Mouse (Mus musculus) spleen, adult 10 weeks (tissue): ENCODE data around the gene Srrm3. TPM values are rescaled to one million over a fixed set of nuclear protein-coding genes. Genes with fewer than 3 reads are reported as not detected.

Experiments used
- polyA plus RNA-seq: library from polyadenylated mRNA; stranded (reverse); fragments of 350-450 nt; fragmentation: Illumina TruSeq; extraction: RNeasy Lipid Tissue Mini Kit (QIAGEN cat#74804); gene quantifications from one replicate; pipeline ENCODE4 v1.2.3, GENCODE M21; 2015; ENCODE audit warnings: low replicate concordance; ENCODE audit not compliant: insufficient read depth

Srrm3 gene
- polyA plus RNA-seq, result not detected

GRCm38 (mm10) chr5:135806555-135807262 is at the start of gene Srrm3:
Gene Srrm3, plus strand, starts transcription at chr5:135806890.

GRCm38 (mm10) chr5:135777796-135778470 is 28.8 kb upstream of the Srrm3 start, which contains the start of gene Styxl1:
Gene Styxl1, minus strand, starts transcription at chr5:135778385.

GRCm38 (mm10) chr5:135778471-135779445 is 27.9 kb upstream of the Srrm3 start, which contains the start of gene Mdh2:
Gene Mdh2, plus strand, starts transcription at chr5:135778480.

GRCm38 (mm10) chr5:135887675-135888102 is 81.0 kb downstream of the Srrm3 start, which contains the start of gene Hspb1:
Gene Hspb1, plus strand, starts transcription at chr5:135887919.

Other genes starting within 250 kb of the Srrm3 start
- gene Ccl26, start 243.3 kb upstream of the Srrm3 start, polyA plus RNA-seq, result not detected
- gene Ccl24, start 233.8 kb upstream of the Srrm3 start, polyA plus RNA-seq, result 6.6 TPM
- 10.8 TPM for gene Rhbdd2, start 174.3 kb upstream of the Srrm3 start, polyA plus RNA-seq
- 21.5 TPM for gene Por, start 136.9 kb upstream of the Srrm3 start, polyA plus RNA-seq
- gene Tmem120a, start 62.4 kb upstream of the Srrm3 start, polyA plus RNA-seq, result 8.9 TPM
- gene Styxl1, start 28.5 kb upstream of the Srrm3 start, polyA plus RNA-seq, result 0.43 TPM
- 139 TPM for gene Mdh2, start 28.4 kb upstream of the Srrm3 start, polyA plus RNA-seq
- gene Hspb1, start 81.0 kb downstream of the Srrm3 start, polyA plus RNA-seq, result 4.7 TPM
- 66.9 TPM for gene Ywhag, start 127.7 kb downstream of the Srrm3 start, polyA plus RNA-seq
- gene Ssc4d, start 167.6 kb downstream of the Srrm3 start, polyA plus RNA-seq, result 1.8 TPM
- not detected for gene Zp3, start 173.2 kb downstream of the Srrm3 start, polyA plus RNA-seq
- gene Dtx2, start 187.9 kb downstream of the Srrm3 start, polyA plus RNA-seq, result 8.0 TPM
- 2.3 TPM for gene Upk3b, start 231.6 kb downstream of the Srrm3 start, polyA plus RNA-seq
- gene Upk3bl, start 247.6 kb downstream of the Srrm3 start, polyA plus RNA-seq, result not detected